In genomic region chr5:41845558-41845937, GRCm38 (mm10) we compare ENCODE assay signal across 9 mouse cellular contexts. TPM values are rescaled to one million over a fixed set of nuclear protein-coding genes. Genes with fewer than 3 reads are reported as not detected.
DNase-seq lines count a peak whose midpoint lies in the region; ATAC-seq and TF ChIP-seq lines count a peak whose summit lies in the region.
"Had no signal": no experiment of that assay in that cellular context is flagged by ENCODE, and none has a peak within 500 bp of the region (broad histone marks: within the 10 kb centered on the region; RNA-seq: fewer than 3 reads in every experiment).

No protein-coding gene starts in this region.

- H3K4me1 ChIP-seq in kidney, adult 2 months (ENCODE audit: control insufficient read depth, insufficient read depth, low read length) = peaks cover 7% of the 10 kb centered on the region; the same call in 1 of the 2 replicates
- H3K4me1 ChIP-seq in bone marrow, adult 2 months (ENCODE audit: control insufficient read depth, insufficient read depth, low read length) = no peaks in the 10 kb centered on the region; the same call in 1 of the 2 replicates
- H3K4me1 ChIP-seq in forebrain, embryonic 16.5 days (replicated peaks; ENCODE audit: control insufficient read depth, insufficient read depth, low read length) = peaks cover 15% of the 10 kb centered on the region
- H3K4me1 ChIP-seq in liver, postnatal 0 days (ENCODE audit: insufficient read depth) = peaks cover 11% of the 10 kb centered on the region

- ATAC-seq in forebrain, embryonic 16.5 days = no peak
- ATAC-seq in liver, postnatal 0 days = no peak

- no peak for TF ChIP-seq EP300 in liver, postnatal 0 days (IDR thresholded peaks at IDR 0.05; ENCODE audit: low read depth)

- H3K4me2 ChIP-seq in forebrain, embryonic 16.5 days (ENCODE audit: low read length) = peak overlapping the region; percentile 53; the same call in 1 of the 2 replicates
- H3K4me2 ChIP-seq in liver, postnatal 0 days (ENCODE audit: low read depth, low read length) = peak overlapping the region; percentile 93

- TF ChIP-seq POLR2A in kidney, adult 2 months (IDR thresholded peaks at IDR 0.05; ENCODE audit: low read depth, low read length) = no peak
- TF ChIP-seq POLR2A in bone marrow, adult 2 months (IDR thresholded peaks at IDR 0.05; ENCODE audit: borderline replicate concordance, control insufficient read depth, low read depth, low read length) = no peak

- H3K4me3 ChIP-seq in kidney, adult 2 months (ENCODE audit: insufficient read depth, low read depth, low read length) = peak overlapping the region; percentile 69
- peak overlapping the region; percentile 75 for H3K4me3 ChIP-seq in bone marrow, adult 2 months (replicated peaks; ENCODE audit: control insufficient read depth, low read depth, low read length)
- no peak overlapping the region for H3K4me3 ChIP-seq in forebrain, embryonic 16.5 days (replicated peaks; ENCODE audit: low read length)
- H3K4me3 ChIP-seq in liver, postnatal 0 days (ENCODE audit: low read depth, low read length) = peak overlapping the region; percentile 90

- no peaks in the 10 kb centered on the region for H3K27me3 ChIP-seq in kidney, adult 2 months (replicated peaks; ENCODE audit: control insufficient read depth, insufficient read depth, low read length)
- no peaks in the 10 kb centered on the region for H3K27me3 ChIP-seq in forebrain, embryonic 16.5 days (replicated peaks; ENCODE audit: control insufficient read depth, insufficient read depth, low read length)
- H3K27me3 ChIP-seq in liver, postnatal 0 days (ENCODE audit: insufficient read depth, low read length) = no peaks in the 10 kb centered on the region
- H3K27me3 ChIP-seq: Patski had no signal

- no peaks in the 10 kb centered on the region for H3K36me3 ChIP-seq in kidney, adult 2 months (ENCODE audit: control insufficient read depth, insufficient read depth, low read length)
- H3K36me3 ChIP-seq in forebrain, embryonic 16.5 days (ENCODE audit: control insufficient read depth, insufficient read depth) = no peaks in the 10 kb centered on the region
- no peaks in the 10 kb centered on the region; the same call in 1 of the 2 replicates for H3K36me3 ChIP-seq in liver, postnatal 0 days (replicated peaks; ENCODE audit: insufficient read depth, low read length)

- TF ChIP-seq CTCF in kidney, adult 2 months (conservative IDR thresholded peaks at IDR 0.05; ENCODE audit: insufficient read depth, insufficient read length, low read depth, low read length) = no peak
- no peak for TF ChIP-seq CTCF in bone marrow, adult 2 months (IDR thresholded peaks at IDR 0.05; ENCODE audit: control insufficient read depth, insufficient read depth, low read length)
- TF ChIP-seq CTCF in liver, postnatal 0 days (IDR thresholded peaks at IDR 0.05; ENCODE audit: low read depth) = no peak

- H3K27ac ChIP-seq in kidney, adult 2 months (ENCODE audit: insufficient read depth, low read depth, low read length) = peak overlapping the region; percentile 62
- H3K27ac ChIP-seq in bone marrow, adult 2 months (ENCODE audit: control insufficient read depth, insufficient read depth, low read depth, low read length, poor library complexity) = no peak overlapping the region
- no peak overlapping the region for H3K27ac ChIP-seq in forebrain, embryonic 16.5 days (ENCODE audit: low read length)
- H3K27ac ChIP-seq in liver, postnatal 0 days (ENCODE audit: low read depth) = peak overlapping the region; percentile 53; the same call in 1 of the 2 replicates

- no peak overlapping the region for H3K9ac ChIP-seq in forebrain, embryonic 16.5 days (replicated peaks; ENCODE audit: low read depth, low read length)
- peak overlapping the region; percentile 95 for H3K9ac ChIP-seq in liver, postnatal 0 days (replicated peaks)

- no peak for DNase-seq in kidney, adult 2 months
- DNase-seq in kidney, adult 18-20 months = no peak
- no peak for DNase-seq in liver, postnatal 0 days
- DNase-seq in cerebellum, postnatal 36 days = no peak
- DNase-seq in adrenal gland, postnatal 36 days = no peak
- DNase-seq in gastrocnemius, postnatal 14 days = no peak

- intact Hi-C loops in gastrocnemius, postnatal 14 days (cut with DNase I; ENCODE audit: low total_unique reads) = no loop called here

- 46% methylated on average over 2 of the region's 2 CpGs for WGBS in kidney, adult 2 months
- WGBS in bone marrow, adult 2 months = 7% methylated on average over 2 of the region's 2 CpGs
- WGBS in forebrain, embryonic 16.5 days = 60% methylated on average over 2 of the region's 2 CpGs
- 38% methylated on average over 2 of the region's 2 CpGs for WGBS in liver, postnatal 0 days (ENCODE audit: insufficient replicate concordance)

- no peaks in the 10 kb centered on the region for H3K9me3 ChIP-seq in forebrain, embryonic 16.5 days (ENCODE audit: control insufficient read depth, low read length)
- no peaks in the 10 kb centered on the region for H3K9me3 ChIP-seq in liver, postnatal 0 days (ENCODE audit: low read length)

RNA-seq across cellular contexts. Expression of gene Bod1l, which starts 1.4 kb away (rescaled TPM):
- 3.2 and 3.6 TPM in 2 replicates for polyA plus RNA-seq in kidney, adult 2 months (2012; rRNA removed)
- 14.9 and 34.7 TPM in 2 replicates for polyA plus RNA-seq in bone marrow, adult 2 months (2011; ENCODE audit: insufficient read depth, insufficient read length, low replicate concordance, missing spikeins)
- 28.4 and 30.2 TPM in 2 replicates for polyA plus RNA-seq in forebrain, embryonic 16.5 days (2015; fragmentation: Nextera tagmentation; extraction: Ambion mirVana)
- polyA plus RNA-seq in liver, postnatal 0 days (2015; fragmentation: Nextera tagmentation; extraction: Ambion mirVana) = 7.8 and 8.0 TPM in 2 replicates
- total RNA-seq in adrenal gland, postnatal 36 days (2021) = 10 to 100 TPM; 33.7 to 39.2 TPM
- total RNA-seq in gastrocnemius, postnatal 14 days (2021) = 10 to 100 TPM; 12.6 to 13.6 TPM

Comparison
In these comparisons a context has a peak if more than half of its experiments do, and no peak if none do; other contexts are left out.
1. H3K27ac ChIP-seq: peak in kidney, adult 2 months (single experiment) and liver, postnatal 0 days (single experiment); none in bone marrow, adult 2 months (single experiment) and forebrain, embryonic 16.5 days (single experiment).